Mouse (Mus musculus) fibroblast of lung, adult 2 months (primary cell): Measurements from ENCODE around the gene Ccng2.
A peak's percentile ranks its signal among the peaks of the same experiment; 100 is the strongest.

ENCODE experiments used
- DNase-seq: peaks from one replicate; pipeline ENCODE4 v3.0.0-alpha.2; 2011; ENCODE audit warnings: low read depth

The Ccng2 gene

GRCm38 (mm10) chr5:93263396-93264075 is 3.5 kb upstream of the Ccng2 start:
- DNase-seq, result no peak

GRCm38 (mm10) chr5:93264136-93264700 is 2.8 kb upstream of the Ccng2 start:
- DNase-seq, result no peak

- no peak for DNase-seq
Measured at GRCm38 (mm10) chr5:93265164-93265800, 1.8 kb upstream of the Ccng2 start.

- no peak for DNase-seq
Measured at GRCm38 (mm10) chr5:93265801-93266580, 1.1 kb upstream of the Ccng2 start.

- no peak for DNase-seq
Measured at GRCm38 (mm10) chr5:93267851-93268606, 972 bp downstream of the Ccng2 start.

GRCm38 (mm10) chr5:93270095-93270494 is 3.0 kb downstream of the Ccng2 start:
- no peak for DNase-seq

GRCm38 (mm10) chr5:93270721-93271120 is 3.7 kb downstream of the Ccng2 start:
- DNase-seq, result no peak

GRCm38 (mm10) chr5:93282446-93283107 is 15.5 kb downstream of the Ccng2 start:
- no peak for DNase-seq

GRCm38 (mm10) chr5:93283109-93283508 is 16.1 kb downstream of the Ccng2 start:
- no peak for DNase-seq

- DNase-seq, result no peak
Measured at GRCm38 (mm10) chr5:93288553-93288952, 21.5 kb downstream of the Ccng2 start.

GRCm38 (mm10) chr5:93290282-93290681 is 23.2 kb downstream of the Ccng2 start:
- no peak for DNase-seq

- DNase-seq, result peak; percentile 30
Measured at GRCm38 (mm10) chr5:93296341-93296746, 29.3 kb downstream of the Ccng2 start.

- peak; percentile 44 for DNase-seq
Measured at GRCm38 (mm10) chr5:93296754-93297153, 29.7 kb downstream of the Ccng2 start.

- no peak for DNase-seq
Measured at GRCm38 (mm10) chr5:93297311-93297710, 30.3 kb downstream of the Ccng2 start.

- DNase-seq, result no peak
Measured at GRCm38 (mm10) chr5:93305126-93305830, 38.2 kb downstream of the Ccng2 start.

- no peak for DNase-seq
Measured at GRCm38 (mm10) chr5:93308909-93309308, 41.9 kb downstream of the Ccng2 start.

GRCm38 (mm10) chr5:93323320-93324001 is 56.4 kb downstream of the Ccng2 start:
- DNase-seq, result peak; percentile 30
